In the genomic region with DNA sequence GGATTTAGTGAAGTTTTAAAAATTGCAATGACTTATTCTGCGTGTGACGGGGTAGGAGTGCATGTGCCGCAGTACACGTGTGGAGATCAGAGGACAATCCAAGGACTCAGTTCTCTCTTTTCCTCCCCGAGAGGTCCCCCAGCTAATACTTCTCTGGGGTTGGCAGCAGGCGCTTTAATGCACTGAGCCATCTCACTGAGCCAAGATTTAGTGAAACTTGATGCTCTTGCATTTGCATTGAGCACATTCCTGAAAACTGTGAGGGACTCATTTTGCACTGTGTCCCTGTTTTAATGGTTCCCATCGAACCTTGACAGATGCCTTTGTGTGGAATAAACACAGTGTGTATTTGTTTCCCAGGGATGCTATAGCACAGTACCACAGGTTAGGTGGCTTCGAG, we compare ENCODE assay signal across 28 mouse cellular contexts. TPM values are rescaled to one million over a fixed set of nuclear protein-coding genes. Genes with fewer than 3 reads are reported as not detected.
"Had no signal": no experiment of that assay in that cellular context is flagged by ENCODE, and none has a peak within 500 bp of the region (broad histone marks: within the 10 kb centered on the region; RNA-seq: fewer than 3 reads in every experiment).

No protein-coding gene starts in this region.

- H3K4me3 ChIP-seq: embryonic facial prominence, embryonic 12.5 days; embryonic facial prominence, embryonic 13.5 days; embryonic facial prominence, embryonic 15.5 days; erythroblast, embryonic 14.5 days; forebrain, embryonic 10.5 days; forebrain, embryonic 12.5 days; forebrain, embryonic 13.5 days; forebrain, embryonic 15.5 days; gastrocnemius, adult 2 months; heart, adult 2 months had no signal

- H3K9me3 ChIP-seq: embryonic facial prominence, embryonic 12.5 days; embryonic facial prominence, embryonic 15.5 days; forebrain, embryonic 12.5 days; forebrain, embryonic 13.5 days; forebrain, embryonic 15.5 days had no signal

- H3K9ac ChIP-seq: embryonic facial prominence, embryonic 12.5 days; embryonic facial prominence, embryonic 13.5 days; embryonic facial prominence, embryonic 15.5 days; forebrain, embryonic 12.5 days; forebrain, embryonic 13.5 days; forebrain, embryonic 15.5 days; forebrain, postnatal 0 days had no signal

- ATAC-seq: forebrain, embryonic 13.5 days; forebrain, embryonic 14.5 days; forebrain, embryonic 15.5 days; forebrain, embryonic 16.5 days; forebrain, postnatal 0 days had no signal

- H3K36me3 ChIP-seq: embryonic facial prominence, embryonic 12.5 days; embryonic facial prominence, embryonic 13.5 days; embryonic facial prominence, embryonic 15.5 days; forebrain, embryonic 10.5 days; forebrain, embryonic 12.5 days; forebrain, embryonic 15.5 days had no signal

- DNase-seq: cerebellum, adult 2 months; cerebellum, adult 8-10 months; cerebellum, adult 9-10 months; cerebellum, adult 9-11 months; cerebellum, postnatal 10 days; cerebellum, postnatal 14 days; cerebellum, postnatal 25 days; cerebellum, postnatal 36 days; embryo, embryonic 11 days; forebrain, postnatal 0 days; gastrocnemius, adult 2 months; gastrocnemius, postnatal 10 days; gastrocnemius, postnatal 14 days; gastrocnemius, postnatal 25 days; gastrocnemius, postnatal 36 days; heart, adult 11 months; heart, adult 18-20 months; heart, adult 2 months had no signal

- H3K4me1 ChIP-seq: forebrain, embryonic 12.5 days; forebrain, embryonic 13.5 days; forebrain, embryonic 15.5 days had no signal

- H3K27me3 ChIP-seq: embryonic facial prominence, embryonic 12.5 days; embryonic facial prominence, embryonic 13.5 days; embryonic facial prominence, embryonic 15.5 days; forebrain, embryonic 12.5 days; forebrain, embryonic 13.5 days; forebrain, embryonic 15.5 days had no signal

- H3K4me2 ChIP-seq: embryonic facial prominence, embryonic 12.5 days; embryonic facial prominence, embryonic 13.5 days; embryonic facial prominence, embryonic 15.5 days; forebrain, embryonic 12.5 days; forebrain, embryonic 13.5 days; forebrain, embryonic 15.5 days had no signal

- H3K27ac ChIP-seq: embryonic facial prominence, embryonic 12.5 days; embryonic facial prominence, embryonic 13.5 days; embryonic facial prominence, embryonic 15.5 days; forebrain, embryonic 10.5 days; forebrain, embryonic 12.5 days; forebrain, embryonic 13.5 days; forebrain, embryonic 15.5 days; gastrocnemius, adult 2 months; heart, adult 2 months had no signal

RNA-seq across cellular contexts. Expression of gene Scn5a, which starts 25.8 kb away (rescaled TPM):
- polyA plus RNA-seq: erythroblast, embryonic 14.5 days had no signal
